Mouse (Mus musculus) erythroblast, adult 5-6 weeks (primary cell): Measurements from ENCODE around the gene Actr8. TPM values are rescaled to one million over a fixed set of nuclear protein-coding genes. Genes with fewer than 3 reads are reported as not detected.

Source experiments
- ATAC-seq: replicated peaks from 2 replicates; pipeline ENCODE4 v1.8.0; 2016; ENCODE audit warnings: moderate number of reproducible peaks, mild to moderate bottlenecking, moderate TSS enrichment, inconsistent platforms; ENCODE audit not compliant: poor library complexity, low FRiP score, severe bottlenecking
- total RNA-seq, 2 experiments: library from RNA; stranded (forward) in 1 of 2; stranded (reverse) in 1 of 2; fragments of 150-400 nt in 1 of 2; fragments of 200-764, 138-1000 nt in 1 of 2; gene quantifications; 2 replicates each; pipeline versions ENCODE4 v1.2.3 to v1.2.4; 2015 to 2017; ENCODE audit warnings: low replicate concordance in 2 of 2

The Actr8 gene
- total RNA-seq, 2 experiments from 2014 or later, result 11.1 to 23.9 TPM

DNA sequence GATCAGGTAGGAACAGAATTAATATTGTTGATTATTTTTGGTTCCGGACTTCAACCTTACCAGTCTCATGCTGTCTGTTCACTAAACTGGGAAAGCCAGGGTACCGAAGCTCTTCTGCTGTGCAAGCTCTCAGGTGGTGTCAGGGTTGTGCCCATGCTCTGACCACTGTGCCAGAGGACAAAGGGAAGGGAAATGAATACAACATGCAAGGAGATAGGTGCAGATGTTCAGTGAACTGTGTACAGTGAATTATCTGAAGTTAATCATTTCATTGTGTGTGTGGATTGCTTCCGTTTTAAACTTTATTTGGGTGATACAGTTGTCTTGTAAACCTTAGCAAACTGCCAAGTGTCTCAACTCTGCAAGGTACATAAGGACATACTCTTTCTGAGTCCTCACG lies 10.2 kb downstream of the Actr8 start:
- ATAC-seq, result no peak

DNA sequence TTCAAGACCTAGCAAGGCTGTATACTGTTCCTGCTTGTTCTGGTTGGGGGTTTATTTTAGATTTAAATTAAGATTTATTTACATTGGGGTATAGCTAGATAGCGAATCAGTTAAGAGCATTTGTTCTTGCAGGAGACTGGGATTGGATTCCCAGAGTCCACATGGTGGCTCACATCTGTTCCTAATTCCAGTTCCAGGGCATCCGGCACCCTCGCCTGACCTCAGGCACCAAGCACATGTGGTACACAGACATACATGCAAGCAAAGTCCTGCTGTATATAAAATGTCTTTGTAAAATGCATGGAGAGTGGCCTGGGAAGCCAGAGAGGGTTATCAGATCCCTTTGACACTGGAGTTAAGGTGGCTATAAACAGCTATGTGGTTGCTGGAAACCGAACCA lies 16.8 kb downstream of the Actr8 start:
- ATAC-seq, result no peak

DNA sequence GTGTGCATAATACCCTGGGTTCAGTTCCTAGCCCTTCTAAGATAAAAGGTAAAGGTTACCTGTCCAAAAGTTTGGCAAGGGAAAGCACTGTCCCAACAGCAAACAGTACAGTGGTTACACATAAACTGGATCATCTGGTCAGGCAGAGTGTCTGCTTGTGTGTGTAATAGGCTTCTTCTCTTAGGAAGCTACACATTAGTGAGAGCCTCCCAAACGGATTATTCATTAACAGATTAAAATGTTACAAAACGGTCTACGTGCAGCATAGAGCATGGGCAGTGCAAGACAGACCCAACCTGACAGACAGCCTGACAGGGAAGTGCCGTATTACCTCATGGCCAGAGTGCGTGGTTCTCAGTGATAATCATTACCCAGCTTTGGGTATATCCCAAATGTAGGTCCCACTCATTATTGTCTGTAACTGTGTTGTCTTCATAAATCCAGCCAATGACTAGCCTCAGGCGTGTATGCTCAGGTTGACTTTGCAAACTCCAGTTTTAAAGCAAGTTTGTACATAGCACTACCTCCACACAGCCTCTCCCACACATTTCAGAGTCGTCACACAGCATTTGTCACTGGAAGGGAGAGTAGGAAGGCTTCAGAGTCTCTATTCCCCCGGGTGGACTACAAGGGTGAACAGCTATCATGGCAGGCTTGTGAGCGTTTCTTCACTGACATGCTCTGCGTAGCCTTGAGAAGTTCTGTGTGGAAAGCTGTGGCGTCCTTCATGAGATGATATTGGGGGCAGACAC lies 18.0 kb downstream of the Actr8 start:
- no peak for ATAC-seq

DNA sequence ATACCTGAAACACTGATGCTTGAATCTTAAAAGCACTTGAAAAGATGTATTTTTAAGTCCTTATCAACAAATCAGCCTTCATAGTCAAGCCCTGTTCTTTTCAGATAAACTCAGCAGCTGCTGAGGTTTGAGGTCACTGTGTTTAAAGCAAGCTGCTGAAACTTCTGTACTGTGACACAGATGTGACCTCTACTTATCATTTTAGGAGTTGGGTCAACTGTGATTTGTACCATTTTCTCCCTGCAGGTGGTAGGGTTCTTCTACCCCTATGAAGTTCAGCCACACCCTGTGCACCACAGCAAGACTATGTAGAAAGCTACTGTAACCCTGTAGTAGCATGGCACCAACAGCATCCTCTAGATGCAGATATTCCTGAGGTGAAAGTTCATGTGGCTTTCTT lies 19.2 kb downstream of the Actr8 start:
- no peak for ATAC-seq

DNA sequence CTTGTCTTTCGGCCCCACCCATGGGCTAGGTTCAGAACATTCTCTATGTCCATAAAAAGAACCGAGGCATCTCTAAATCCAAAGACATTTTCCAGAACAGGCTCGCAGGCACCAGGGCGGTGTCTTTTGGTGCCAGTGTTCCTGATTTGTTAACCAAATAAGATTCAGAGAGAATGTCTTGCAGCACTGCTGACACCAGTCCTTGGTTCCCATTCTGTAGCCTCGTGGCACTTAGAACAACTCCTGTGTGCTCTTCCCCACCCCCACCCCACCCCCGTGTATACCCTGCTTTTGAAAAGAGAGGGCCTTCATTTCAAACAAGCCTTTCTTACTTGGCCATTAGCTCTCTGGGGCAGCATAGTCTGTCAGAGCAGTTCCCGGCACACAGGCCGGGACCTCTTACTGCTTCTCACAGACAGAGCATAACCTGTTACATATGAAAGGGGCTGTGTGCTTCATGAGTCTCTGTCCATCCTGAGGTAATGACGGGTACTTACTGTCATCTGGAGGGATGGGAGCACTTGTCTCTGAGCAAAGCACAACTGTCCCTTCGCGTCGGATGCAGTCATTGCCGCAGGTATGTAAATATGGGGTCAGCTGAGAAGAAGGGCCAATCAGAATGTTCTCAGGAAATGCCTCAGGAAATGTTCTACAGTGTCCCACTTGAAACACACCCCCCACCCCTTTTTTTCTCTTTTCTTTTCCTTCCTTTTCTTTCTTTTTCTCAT lies 20.8 kb downstream of the Actr8 start:
- no peak for ATAC-seq

DNA sequence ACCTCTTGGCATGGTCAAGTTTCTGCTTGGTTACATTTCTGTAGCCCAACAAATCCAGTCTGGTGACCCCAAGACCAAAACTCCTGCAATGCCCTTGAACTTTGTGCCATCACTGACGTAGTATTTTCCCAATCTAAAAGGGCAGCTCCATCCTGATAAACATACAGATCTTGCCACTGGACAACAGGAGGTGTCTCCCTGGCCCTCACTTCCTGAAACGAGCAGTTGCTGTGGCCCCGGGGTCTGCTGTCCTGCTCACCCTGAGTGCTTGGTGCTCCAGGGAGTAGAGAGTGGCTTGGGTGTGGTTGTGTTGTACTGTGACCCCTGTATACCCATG lies 21.3 kb downstream of the Actr8 start:
- no peak for ATAC-seq

DNA sequence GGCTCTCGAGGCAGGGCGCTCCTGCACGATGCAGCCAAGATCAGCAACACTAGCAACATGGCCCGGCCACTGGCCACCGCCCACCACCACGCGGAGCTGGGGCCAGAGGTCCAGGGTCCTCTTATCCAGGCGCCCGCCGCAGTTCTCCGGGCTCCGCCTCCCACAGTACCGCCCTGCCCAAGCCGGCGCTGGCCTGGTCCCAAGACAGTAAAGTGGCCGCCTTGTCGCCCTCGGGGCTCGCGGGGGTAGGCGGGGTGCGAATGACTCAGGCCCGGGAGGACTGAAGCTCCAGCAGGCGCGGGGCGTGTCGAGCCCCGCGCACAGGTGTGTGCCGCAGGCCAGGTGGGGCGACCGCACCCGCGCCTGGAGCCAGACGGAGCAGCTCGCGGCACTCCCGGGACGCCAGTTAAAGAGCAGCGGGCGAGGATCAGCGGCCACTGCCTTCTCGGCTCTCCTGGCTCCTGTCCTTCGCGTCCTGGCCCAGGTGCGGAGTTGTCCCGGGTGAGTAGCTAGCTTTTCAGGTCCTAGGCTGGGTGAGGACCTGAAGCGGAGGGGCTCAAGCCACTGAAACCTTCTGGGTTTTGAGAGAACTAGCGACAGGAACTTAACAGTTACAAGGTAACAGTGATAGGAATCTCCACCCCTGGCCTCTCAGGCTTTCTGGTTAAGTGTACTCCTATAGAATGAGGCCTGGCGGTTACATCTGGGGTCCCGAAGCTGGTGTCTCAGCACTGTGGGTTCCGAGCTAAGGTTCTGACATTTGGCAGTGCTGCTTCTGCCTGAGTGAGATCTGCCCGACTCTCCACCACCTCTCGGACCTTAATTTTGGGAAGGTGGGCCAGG lies 30.8 kb downstream of the Actr8 start, which contains the start of the genes Il17rb and Chdh:
Gene Il17rb, minus strand, starts transcription at position 164 of the 843 bp plus-strand sequence.
Gene Chdh, plus strand, starts transcription at position 291 of the 843 bp plus-strand sequence.
- ATAC-seq, result no peak

DNA sequence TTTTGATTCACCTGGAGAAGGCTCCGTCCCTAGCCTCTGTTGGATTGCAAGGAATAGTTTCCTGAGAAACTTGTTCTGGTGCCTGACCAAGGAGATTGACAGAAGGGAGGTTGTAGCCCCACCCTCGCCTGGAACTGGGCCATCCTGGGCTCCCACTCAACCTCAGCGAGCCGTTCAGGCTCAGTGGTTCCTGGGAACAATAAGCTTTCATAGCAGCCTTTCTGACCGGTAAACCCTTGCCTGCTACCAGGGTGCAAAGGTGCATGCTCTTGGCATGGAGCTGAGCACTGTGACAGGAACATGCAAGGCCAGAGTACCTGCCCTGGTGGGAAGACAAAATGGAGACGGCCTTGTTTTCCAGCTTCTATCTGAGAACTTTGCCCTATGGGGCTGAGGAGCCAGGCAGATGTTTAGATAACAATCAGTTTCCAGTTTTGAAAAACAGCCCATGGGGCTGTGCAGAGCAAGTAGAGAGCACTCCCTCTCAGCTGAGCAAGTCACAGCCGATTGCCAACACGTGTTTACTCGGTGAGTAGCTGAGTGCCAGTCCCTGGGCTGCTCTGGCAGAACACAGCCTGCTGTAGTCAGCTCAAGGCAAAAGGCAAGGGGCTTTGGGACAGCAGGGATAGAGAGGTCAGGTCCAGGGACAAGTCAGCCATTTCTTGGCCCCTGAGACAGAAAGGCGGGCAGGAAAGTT lies 31.9 kb downstream of the Actr8 start:
- ATAC-seq, result no peak

DNA sequence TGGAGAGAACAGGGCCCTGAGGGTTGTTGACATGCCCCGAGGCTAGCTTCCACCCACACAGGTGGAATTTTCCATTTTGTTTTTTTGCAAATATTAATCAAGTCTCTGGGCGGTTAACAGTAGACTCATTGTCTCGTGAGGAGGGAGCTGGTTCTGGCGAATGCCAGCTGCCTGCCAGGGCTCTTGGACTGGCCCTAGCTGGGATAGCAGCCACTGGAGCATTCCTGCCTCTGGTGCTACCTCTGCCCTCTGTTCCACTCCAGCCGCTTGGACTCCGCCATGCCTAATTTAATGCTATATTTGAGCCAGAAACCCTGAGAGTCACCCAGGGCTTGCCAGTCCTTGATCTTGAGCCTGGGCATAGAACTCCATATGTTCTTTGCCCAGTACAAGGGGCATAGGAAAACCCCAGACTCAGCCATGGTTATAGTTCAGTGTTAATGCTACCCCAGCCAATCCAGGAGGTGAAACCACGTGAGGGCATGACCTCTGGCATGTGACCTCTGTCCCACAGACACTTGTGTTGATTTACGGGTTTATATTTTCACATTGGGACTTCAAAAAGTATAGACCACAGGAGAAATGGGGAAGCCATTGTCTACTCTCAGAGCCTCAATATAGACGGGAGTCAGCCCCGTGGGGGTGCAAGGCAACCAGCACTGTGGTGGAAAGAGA lies 33.9 kb downstream of the Actr8 start:
- ATAC-seq, result no peak

DNA sequence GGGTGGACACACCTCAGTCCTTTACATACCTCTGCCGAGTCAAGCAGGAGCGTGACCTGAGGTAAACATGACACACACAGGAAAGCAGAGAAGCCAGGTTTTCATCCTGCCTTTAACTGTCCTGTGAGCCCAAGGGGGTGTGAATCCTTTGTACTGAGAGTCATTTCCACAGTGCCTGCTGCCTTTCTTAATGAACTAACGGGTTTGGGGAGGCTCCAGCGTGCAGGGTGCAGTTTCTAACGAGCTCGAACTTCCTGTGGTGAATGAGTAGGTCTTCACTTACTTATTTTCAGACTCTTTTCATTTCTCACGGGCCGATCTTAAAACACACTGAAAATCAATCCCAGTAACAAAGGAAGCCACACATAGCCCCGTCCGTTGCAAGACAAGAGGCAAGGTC lies 36.4 kb downstream of the Actr8 start:
- ATAC-seq, result no peak

DNA sequence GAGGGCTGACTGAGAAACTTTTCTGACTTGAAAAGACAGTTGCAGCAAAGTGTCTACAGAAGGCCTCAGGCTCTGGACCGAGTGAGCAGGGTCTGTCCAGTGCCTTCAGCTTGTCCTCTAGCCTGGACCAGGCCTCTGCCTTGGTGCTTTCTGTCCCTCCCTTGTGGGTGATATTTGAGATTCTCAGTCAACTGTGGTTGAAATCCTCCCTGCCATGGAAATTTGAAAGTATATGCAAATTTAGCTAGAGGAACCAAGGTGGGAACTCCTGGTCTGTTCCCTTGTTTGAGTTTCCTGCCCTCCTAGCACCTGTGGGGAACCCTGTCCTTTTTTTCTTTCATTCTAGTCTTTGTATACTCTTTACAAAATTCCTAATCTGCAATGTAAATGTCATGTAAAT lies 36.9 kb downstream of the Actr8 start:
- ATAC-seq, result no peak

DNA sequence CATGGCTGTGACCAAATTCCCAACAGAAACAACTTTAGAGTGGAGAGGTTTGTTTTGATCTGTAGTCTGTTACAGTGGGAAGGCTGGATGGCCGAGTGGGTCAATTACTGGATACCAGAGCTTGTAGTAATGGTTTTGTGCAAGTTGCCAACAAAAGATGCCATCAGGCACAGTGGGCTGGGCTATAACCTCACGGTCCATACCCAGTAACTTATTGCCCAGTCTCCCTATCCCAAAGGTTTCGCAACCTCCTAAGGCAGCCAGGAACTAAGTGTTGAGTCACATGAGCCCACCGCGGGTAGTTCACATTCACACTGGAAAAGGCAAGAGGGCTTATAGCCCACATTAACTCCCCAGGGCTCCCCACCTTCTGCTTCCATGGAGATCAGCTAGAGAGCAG lies 38.5 kb downstream of the Actr8 start:
- ATAC-seq, result no peak

DNA sequence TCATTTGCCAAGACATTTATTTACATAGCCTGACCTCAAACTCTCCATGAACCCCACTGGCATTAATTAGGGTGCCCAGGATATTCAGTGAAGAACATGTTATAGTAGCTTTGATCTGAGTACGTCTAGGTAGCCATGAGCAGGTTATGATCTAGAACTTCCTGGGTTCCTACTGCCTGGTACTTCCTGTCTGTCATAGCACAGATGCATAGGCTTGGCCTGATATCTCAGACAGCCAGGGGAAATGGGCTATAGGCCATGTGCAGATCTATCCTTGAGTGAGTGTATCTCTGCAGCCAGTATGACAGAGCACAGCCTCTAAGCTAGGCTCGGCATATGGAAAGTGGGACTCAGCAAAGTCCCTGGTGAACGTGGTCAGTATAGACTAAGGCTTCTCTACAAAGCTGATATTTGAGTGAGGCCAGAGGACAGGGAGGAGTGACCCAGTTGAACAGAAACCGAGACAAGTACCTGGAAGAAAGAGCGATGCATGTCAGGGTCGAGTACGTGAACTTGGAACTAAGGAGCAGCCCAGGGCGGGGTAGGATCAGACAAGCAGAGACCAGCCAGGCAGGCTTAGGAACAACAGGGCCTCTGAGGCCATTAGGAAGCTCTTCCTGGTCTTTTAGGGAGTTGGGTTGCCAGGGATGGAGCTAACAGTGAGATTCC lies 39.8 kb downstream of the Actr8 start:
- ATAC-seq, result no peak

DNA sequence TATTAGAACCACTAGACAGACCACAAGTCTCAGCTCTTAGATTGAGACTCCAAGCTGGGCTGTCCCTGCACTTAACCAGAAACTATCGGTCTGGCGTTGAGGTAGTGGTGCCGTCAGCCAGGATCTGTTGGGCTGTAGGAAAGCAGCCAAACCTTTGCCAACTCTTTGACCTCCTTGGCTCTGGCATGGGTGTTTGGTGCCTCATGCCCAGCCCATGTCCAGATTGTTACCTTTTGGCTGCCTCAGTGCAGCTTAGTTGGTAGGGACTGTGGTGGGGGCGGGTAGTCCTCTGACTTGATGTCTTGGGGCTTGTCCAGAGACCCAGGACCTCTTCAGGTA lies 40.3 kb downstream of the Actr8 start:
- no peak for ATAC-seq

DNA sequence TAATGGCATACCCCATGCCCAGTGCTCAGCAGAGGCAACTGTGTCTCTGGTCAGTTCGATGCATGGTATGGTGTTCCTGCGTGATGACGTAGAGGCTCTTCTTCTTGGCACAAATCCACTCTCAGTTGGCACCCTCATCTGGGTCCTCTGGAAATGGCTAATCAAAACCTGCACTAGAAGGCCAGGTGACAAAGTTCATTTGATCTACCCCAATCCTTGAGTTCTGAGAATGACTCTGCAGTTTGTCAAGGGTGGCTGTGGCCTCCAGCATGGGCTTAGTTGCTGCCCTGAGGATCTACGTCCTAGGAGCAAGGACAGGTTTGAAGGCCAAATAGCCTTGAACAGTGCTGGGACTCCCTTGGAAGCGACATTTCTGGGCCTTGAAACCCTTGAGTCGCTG lies 40.7 kb downstream of the Actr8 start:
- ATAC-seq, result no peak

DNA sequence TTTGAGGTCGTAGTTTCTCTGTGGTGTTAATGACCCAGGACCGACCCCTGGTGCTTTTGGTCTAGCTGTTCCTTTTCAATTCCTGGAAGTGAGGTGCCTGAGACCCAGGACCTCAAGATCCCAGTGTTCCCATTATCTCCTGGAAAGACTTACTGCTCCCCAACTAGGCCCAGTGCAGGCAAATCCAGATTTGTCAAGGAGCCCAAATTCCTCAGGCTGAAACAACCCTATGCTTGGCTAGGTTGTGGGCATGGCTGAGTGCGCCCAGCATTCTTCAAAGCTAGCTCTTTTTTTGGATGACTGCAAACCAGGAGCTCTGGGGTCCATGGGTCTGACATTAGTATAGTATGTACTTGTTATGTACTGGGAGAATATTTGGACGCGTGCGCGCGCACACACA lies 41.2 kb downstream of the Actr8 start:
- no peak for ATAC-seq

DNA sequence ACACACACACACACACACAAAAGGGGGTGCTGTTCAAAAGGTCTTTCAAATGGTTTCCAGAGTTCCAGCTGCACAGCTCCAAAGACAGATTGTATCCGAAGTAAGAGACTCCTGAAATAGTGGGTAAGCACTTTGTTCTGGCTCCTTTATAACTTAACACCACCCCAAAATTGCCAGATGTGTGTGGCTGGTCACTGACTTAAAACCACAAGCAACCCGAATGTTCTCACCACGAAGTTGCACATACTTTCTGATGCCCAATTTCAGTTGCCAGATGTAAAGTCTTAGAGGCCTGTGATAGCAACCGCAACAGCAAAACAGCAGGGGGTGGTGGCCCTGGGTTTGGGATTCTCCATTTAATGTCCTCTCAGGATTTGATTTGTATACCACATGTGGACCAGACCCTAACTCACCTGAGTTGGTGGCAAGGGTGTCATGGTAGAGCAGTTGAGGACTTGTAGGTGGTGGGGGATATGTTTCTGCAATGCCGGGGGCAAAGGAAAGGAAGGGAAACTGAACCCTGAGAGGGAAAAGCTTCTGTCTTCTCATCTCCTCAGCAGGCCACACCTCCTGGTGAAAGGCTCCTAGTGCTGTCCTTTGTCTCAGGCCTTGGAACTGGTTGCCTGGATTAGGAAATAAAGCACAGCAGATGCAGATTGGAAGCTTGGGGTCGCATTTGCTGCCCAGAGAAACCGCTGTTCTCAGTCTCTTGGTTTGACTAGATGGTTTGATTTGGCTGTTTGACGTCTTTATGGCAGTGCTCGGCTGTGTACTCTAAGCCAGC lies 41.8 kb downstream of the Actr8 start:
- ATAC-seq, result no peak

DNA sequence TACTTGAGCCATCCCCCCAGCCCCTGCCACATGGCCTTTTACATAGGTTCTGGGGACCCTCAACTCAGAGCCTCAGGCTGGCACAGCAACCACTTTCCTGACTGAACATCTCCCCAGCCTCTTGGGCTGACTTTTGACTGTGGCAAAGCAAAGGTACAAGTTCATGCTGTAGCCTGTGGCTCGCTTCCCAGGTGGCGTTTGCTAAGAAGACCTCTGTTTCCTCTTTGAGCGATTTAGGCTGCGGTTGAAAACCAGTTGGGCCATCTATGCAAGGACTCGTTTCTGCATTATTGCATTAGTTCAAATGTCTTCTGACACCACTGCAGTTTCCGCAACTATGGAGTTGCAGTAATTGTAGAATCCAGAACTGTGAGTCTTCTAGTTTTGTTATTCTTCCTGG lies 44.3 kb downstream of the Actr8 start:
- ATAC-seq, result no peak
